Mouse (Mus musculus): ENCODE results near the gene Tjp3.
A peak's percentile ranks its signal among the peaks of the same experiment; 100 is the strongest.

The Tjp3 gene

GRCm38 (mm10) chr10:81291511-81292104 lies at the start of gene Tjp3:
Gene Tjp3, minus strand, starts transcription at chr10:81291581.
- DNase-seq: no peak

GRCm38 (mm10) chr10:81340551-81341332 lies 49.4 kb upstream of the Tjp3 start:
- DNase-seq: no peak

- DNase-seq: no peak
Observed at GRCm38 (mm10) chr10:81336558-81336957, 45.2 kb upstream of the Tjp3 start.

GRCm38 (mm10) chr10:81335393-81336340 lies 44.3 kb upstream of the Tjp3 start:
- no peak for DNase-seq

- DNase-seq: no peak
Observed at GRCm38 (mm10) chr10:81334324-81334723, 42.9 kb upstream of the Tjp3 start.

- no peak for DNase-seq
Observed at GRCm38 (mm10) chr10:81332277-81332676, 40.9 kb upstream of the Tjp3 start.

- no peak for DNase-seq
Observed at GRCm38 (mm10) chr10:81330007-81330406, 38.6 kb upstream of the Tjp3 start.

- no peak for DNase-seq
Observed at GRCm38 (mm10) chr10:81329194-81329975, 38.0 kb upstream of the Tjp3 start.

GRCm38 (mm10) chr10:81328386-81328785 lies 37.0 kb upstream of the Tjp3 start, which contains the start of gene Tbxa2r:
Gene Tbxa2r, plus strand, starts transcription at chr10:81328731.
- peak; percentile 71 for DNase-seq

- DNase-seq: no peak
Observed at GRCm38 (mm10) chr10:81327959-81328358, 36.6 kb upstream of the Tjp3 start.

GRCm38 (mm10) chr10:81326858-81327257 lies 35.5 kb upstream of the Tjp3 start:
- peak; percentile 70 for DNase-seq

- no peak for DNase-seq
Observed at GRCm38 (mm10) chr10:81325781-81326180, 34.4 kb upstream of the Tjp3 start.

GRCm38 (mm10) chr10:81325176-81325575 lies 33.8 kb upstream of the Tjp3 start:
- DNase-seq: no peak

- DNase-seq: no peak
Observed at GRCm38 (mm10) chr10:81323791-81324530, 32.6 kb upstream of the Tjp3 start.

GRCm38 (mm10) chr10:81323141-81323775 lies 31.9 kb upstream of the Tjp3 start:
- no peak for DNase-seq

GRCm38 (mm10) chr10:81322444-81322843 lies 31.1 kb upstream of the Tjp3 start:
- DNase-seq: no peak

- DNase-seq: no peak
Observed at GRCm38 (mm10) chr10:81321436-81321835, 30.1 kb upstream of the Tjp3 start.

- peak; percentile 100 for DNase-seq
Observed at GRCm38 (mm10) chr10:81320550-81321347, 29.4 kb upstream of the Tjp3 start, which contains the start of gene Cactin. Gene Cactin, plus strand, starts transcription at chr10:81321103.

- peak; percentile 56 for DNase-seq
Observed at GRCm38 (mm10) chr10:81319741-81320549, 28.6 kb upstream of the Tjp3 start.
